Mouse (Mus musculus): Measurements from ENCODE around the gene 4930404N11Rik.

DNA sequence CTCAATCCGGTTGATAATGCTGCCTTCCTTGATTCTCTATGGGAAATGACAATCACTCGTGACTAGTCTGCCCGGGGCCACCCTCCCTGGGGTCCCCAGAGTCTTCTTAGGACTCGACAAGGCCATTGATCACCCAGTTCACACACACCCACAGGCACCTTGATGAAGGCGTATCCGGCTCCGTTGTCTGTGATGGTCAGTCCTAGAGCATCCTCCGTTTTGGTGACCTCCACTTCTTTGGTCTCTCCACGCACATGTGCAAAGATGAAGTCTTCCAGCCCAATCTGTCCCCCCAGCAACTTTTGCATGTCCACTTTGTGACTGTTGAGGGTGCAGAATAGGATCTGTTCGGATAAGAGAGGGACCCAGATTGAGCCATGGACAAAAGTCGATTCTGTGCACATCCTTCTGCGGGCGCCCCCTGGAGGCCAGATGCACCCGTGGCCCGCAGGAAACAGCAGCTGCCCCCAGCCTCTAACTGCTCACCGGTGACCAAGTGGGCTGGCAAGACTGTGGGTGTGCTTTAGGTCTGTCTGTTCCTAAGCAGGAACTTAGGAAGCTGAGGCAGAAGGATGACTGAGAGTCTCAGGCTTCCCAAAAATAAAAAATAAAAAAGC is 24.2 kb downstream of the 4930404N11Rik start:
- TF ChIP-seq TAL1 (conservative IDR thresholded peaks at IDR 0.05; ENCODE audit: low read depth, low read length) (no peak), CTCF (IDR thresholded peaks at IDR 0.05; ENCODE audit: low read depth, low read length) (peak; percentile 59; the same call in 1 of the 2 replicates), GATA1 (IDR thresholded peaks at IDR 0.05; ENCODE audit: borderline replicate concordance, low read length) (no peak)
